Mouse (Mus musculus): ENCODE results near the gene Szrd1. TPM values are rescaled to one million over a fixed set of nuclear protein-coding genes. Genes with fewer than 3 reads are reported as not detected.

The Szrd1 gene
- polyA plus RNA-seq, 1 experiment, result 126 TPM

DNA sequence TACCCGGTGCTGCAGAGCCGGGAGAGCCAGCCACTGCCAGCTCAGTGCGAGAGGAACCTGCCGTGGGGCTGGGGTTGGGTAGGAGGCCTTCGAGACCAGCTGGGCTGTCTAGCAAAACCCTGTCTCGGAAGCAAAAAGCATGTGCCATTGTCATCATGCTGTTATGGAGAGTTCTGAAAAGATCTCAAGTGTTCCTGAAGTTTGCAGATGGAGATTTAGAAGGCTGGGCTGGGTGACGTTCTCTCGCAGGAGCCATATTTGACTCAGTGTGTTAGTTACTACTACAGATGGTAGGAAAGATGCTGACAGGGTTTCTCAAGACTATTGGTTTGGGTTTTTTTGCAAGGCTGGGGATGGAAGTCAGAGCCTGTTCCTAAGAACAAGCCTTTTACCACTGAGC, 32.5 kb upstream of the Szrd1 start:
- no peak overlapping the region for H3K27ac ChIP-seq (ENCODE audit: insufficient read depth, low read length)
- TF ChIP-seq POLR2A (IDR thresholded peaks at IDR 0.05; ENCODE audit: low read depth, low read length), result no peak
- TF ChIP-seq CTCF (IDR thresholded peaks at IDR 0.05; ENCODE audit: borderline replicate concordance, insufficient read depth, low read length), result no peak
- H3K4me3 ChIP-seq (ENCODE audit: insufficient read depth, low read length), result no peak overlapping the region
- H3K4me1 ChIP-seq (ENCODE audit: control insufficient read depth, insufficient read depth, low read length), result no peaks in the 10 kb centered on the region

DNA sequence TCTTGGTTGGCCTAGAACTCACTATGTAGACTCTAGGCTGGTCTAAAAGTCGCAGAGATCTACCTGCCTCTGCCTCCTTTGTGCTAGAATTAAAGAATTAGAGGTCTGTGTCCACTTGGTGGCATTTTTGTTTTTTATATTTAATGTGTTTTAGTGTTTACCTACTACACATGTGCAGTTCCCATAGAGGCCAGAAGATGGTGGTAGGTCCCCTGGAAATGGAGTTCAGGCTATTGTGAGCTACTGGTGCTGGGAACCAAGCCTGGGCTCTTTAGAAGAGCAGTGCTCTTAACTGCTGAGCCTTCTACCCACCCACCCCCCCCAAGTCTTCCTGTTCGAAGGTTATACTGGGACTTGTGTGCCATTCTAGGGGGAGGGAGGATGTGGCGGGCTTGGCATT, 27.6 kb upstream of the Szrd1 start:
- TF ChIP-seq CTCF (IDR thresholded peaks at IDR 0.05; ENCODE audit: borderline replicate concordance, insufficient read depth, low read length), result no peak
- no peak for TF ChIP-seq POLR2A (IDR thresholded peaks at IDR 0.05; ENCODE audit: low read depth, low read length)

DNA sequence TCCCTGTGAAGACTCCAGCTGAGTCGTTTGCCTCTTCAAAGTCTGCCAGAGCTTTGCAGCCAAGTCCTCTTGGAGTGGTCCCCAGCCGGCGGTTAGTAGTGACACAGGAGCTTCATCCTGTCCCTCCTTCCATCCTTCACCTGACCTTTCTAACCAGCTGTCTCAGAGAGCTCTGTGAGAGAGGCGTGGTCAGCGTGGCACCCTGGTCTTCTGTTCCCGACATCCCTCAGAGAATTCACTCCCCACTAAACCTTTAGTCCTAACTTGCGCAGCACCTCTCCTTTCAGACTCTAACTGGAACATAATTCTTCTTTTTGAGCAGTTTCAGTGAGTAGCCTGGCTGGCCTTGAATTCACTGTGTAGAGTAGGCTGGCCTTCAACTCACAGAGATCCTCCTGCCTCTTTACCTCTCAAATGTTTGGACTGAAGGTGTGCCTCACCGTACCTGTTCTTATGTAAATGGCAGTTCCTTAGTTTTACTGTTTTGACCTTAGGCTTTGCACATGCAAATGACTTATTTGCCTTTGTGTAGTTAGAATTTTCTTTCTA, 26.2 kb upstream of the Szrd1 start:
- Histone ChIP-seq H3K4me3 (ENCODE audit: insufficient read depth, low read length) (no peak overlapping the region), H3K4me1 (ENCODE audit: control insufficient read depth, insufficient read depth, low read length) (no peaks in the 10 kb centered on the region), H3K27ac (ENCODE audit: insufficient read depth, low read length) (no peak overlapping the region)
- no peak for TF ChIP-seq CTCF (IDR thresholded peaks at IDR 0.05; ENCODE audit: borderline replicate concordance, insufficient read depth, low read length)
- no peak for TF ChIP-seq POLR2A (IDR thresholded peaks at IDR 0.05; ENCODE audit: low read depth, low read length)

More for the DNA sequence above, 27.6 kb upstream of the Szrd1 start:
- no peak overlapping the region for H3K4me3 ChIP-seq (ENCODE audit: insufficient read depth, low read length)
- H3K27ac ChIP-seq (ENCODE audit: insufficient read depth, low read length), result no peak overlapping the region
- H3K4me1 ChIP-seq (ENCODE audit: control insufficient read depth, insufficient read depth, low read length), result no peaks in the 10 kb centered on the region

DNA sequence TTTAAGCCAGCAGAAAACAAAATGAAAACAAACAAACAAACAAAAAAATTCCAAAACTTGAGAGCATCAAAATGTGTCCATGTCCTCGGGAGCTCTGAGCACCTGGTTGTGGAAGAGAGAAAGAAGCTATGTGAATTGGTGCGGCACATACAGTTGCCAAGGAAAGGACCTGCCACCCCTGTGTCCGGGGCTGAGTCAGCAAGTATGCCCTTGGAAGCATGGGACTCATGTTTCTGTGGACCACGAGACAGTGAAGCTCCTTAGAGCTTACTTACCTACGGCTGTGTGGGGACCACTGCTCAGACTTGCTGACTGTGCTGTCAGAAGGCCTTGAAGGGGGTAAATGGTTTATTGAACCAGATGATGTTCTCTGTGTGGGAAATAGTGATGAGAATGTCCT, 24.2 kb upstream of the Szrd1 start:
- H3K4me1 ChIP-seq (ENCODE audit: control insufficient read depth, insufficient read depth, low read length), result no peaks in the 10 kb centered on the region
- no peak overlapping the region for H3K4me3 ChIP-seq (ENCODE audit: insufficient read depth, low read length)
- H3K27ac ChIP-seq (ENCODE audit: insufficient read depth, low read length), result no peak overlapping the region
- no peak for TF ChIP-seq POLR2A (IDR thresholded peaks at IDR 0.05; ENCODE audit: low read depth, low read length)
- TF ChIP-seq CTCF (IDR thresholded peaks at IDR 0.05; ENCODE audit: borderline replicate concordance, insufficient read depth, low read length), result no peak

DNA sequence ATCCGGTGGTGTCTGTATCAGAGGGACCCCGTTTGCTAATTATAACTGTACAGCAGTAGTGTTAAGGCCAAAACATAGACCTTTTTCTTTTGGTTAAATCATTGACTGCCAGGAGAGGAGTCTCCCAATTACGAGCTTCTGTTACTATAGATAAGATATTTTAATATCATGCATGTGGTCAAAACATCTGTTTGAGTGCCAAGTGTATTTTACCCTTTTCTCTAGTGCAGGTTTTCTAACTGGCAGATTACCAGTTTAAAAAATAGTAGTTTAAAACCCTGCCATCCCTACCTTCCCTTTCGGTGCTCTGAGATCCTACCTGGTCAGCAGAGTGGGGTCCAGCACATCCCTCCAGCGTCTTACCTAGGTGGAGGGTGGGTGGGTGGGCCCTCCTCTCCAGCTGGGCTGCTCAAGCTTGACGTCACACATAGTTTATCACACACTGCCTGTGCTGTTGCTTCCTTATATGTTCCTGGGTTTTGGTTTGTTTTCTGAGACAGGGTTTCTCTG, 22.2 kb upstream of the Szrd1 start:
- TF ChIP-seq CTCF (IDR thresholded peaks at IDR 0.05; ENCODE audit: borderline replicate concordance, insufficient read depth, low read length) (no peak), POLR2A (IDR thresholded peaks at IDR 0.05; ENCODE audit: low read depth, low read length) (no peak)
- H3K4me1 ChIP-seq (ENCODE audit: control insufficient read depth, insufficient read depth, low read length), result no peaks in the 10 kb centered on the region

DNA sequence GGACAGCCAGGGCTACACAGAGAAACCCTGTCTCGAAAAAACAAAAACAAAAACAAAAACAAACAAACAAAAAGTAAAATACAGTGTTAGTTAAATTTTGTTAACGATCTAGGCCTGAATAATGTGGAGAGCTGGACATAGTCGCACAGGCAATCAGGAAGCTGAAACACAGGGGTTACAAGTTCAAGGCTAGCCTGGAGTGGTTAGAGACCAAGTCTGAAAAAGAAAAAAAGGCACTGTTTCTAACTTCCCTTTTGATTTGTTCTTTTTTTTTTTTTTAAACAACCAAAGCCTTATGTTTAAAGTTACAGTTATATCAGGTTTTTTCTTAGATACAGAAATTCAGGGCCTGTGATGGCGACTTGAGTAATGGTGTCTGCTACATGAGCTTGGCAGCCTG, 20.6 kb upstream of the Szrd1 start:
- TF ChIP-seq CTCF (IDR thresholded peaks at IDR 0.05; ENCODE audit: borderline replicate concordance, insufficient read depth, low read length) (no peak), POLR2A (IDR thresholded peaks at IDR 0.05; ENCODE audit: low read depth, low read length) (no peak)
- Histone ChIP-seq H3K4me3 (ENCODE audit: insufficient read depth, low read length) (no peak overlapping the region), H3K27ac (ENCODE audit: insufficient read depth, low read length) (no peak overlapping the region), H3K4me1 (ENCODE audit: control insufficient read depth, insufficient read depth, low read length) (no peaks in the 10 kb centered on the region)

More for the DNA sequence above, 22.2 kb upstream of the Szrd1 start:
- no peak overlapping the region for H3K4me3 ChIP-seq (ENCODE audit: insufficient read depth, low read length)
- H3K27ac ChIP-seq (ENCODE audit: insufficient read depth, low read length), result no peak overlapping the region

DNA sequence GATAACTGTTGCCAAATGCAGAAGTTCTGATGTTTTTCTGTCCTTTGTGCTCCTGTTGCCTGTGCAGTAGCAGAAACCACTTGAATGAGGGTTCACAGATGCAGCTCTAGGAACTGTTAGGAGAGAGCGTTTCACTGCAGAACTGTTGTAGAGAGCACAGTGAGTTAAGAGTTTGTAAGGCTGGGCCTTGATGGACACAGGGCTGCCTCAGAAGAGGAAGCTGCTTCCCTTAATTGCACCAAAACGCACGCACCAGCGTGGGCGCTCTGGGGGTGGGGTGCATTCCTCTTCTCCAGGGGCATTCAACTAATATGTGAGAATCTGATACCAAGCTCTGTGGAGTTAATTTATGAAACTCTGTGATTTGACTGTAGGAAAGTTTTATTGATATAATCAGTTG, 20.1 kb upstream of the Szrd1 start:
- H3K4me3 ChIP-seq (ENCODE audit: insufficient read depth, low read length), result no peak overlapping the region
- no peaks in the 10 kb centered on the region for H3K4me1 ChIP-seq (ENCODE audit: control insufficient read depth, insufficient read depth, low read length)
- TF ChIP-seq POLR2A (IDR thresholded peaks at IDR 0.05; ENCODE audit: low read depth, low read length) (no peak), CTCF (IDR thresholded peaks at IDR 0.05; ENCODE audit: borderline replicate concordance, insufficient read depth, low read length) (no peak)
- H3K27ac ChIP-seq (ENCODE audit: insufficient read depth, low read length), result no peak overlapping the region

DNA sequence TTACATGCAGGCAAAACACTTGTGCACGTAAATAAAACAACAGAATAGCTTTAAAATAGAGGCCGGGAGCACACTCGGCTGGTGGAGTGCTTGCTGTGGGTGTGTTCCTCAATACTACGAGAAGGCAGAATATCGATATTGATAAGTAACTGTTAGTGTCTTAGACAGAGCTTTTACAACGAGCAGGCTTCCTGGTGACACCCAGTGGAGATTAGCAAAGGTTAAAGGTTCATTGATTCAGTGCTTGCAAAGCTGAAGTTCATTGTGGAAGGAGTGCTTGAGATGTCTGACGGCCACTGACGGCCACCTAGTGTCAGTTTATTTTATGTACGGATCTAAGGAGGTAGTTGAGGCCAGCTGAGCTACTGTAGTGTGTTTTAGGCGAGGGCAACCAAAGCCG, 19.5 kb upstream of the Szrd1 start:
- no peaks in the 10 kb centered on the region for H3K4me1 ChIP-seq (ENCODE audit: control insufficient read depth, insufficient read depth, low read length)
- no peak for TF ChIP-seq POLR2A (IDR thresholded peaks at IDR 0.05; ENCODE audit: low read depth, low read length)
- no peak for TF ChIP-seq CTCF (IDR thresholded peaks at IDR 0.05; ENCODE audit: borderline replicate concordance, insufficient read depth, low read length)
- no peak overlapping the region for H3K4me3 ChIP-seq (ENCODE audit: insufficient read depth, low read length)
- no peak overlapping the region for H3K27ac ChIP-seq (ENCODE audit: insufficient read depth, low read length)

DNA sequence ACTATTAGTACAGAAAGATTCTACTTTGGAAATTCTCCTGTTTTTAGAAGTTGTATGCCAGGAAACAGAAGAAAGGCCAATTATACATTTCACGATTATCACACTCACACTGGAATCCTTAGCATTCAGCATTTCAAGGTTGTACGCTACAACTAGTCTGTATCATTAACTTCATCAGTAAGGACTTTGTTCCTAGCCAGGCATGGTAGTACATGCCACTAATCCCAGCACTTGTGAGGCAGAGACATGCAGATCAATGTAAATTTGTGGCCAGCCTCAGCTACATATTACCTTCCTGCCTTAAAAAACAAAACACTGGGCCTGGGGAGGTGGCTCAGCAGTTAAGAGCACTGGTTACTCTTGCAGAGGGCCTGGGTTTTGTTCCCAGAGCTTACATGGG, 19.0 kb upstream of the Szrd1 start:
- H3K4me3 ChIP-seq (ENCODE audit: insufficient read depth, low read length), result no peak overlapping the region

DNA sequence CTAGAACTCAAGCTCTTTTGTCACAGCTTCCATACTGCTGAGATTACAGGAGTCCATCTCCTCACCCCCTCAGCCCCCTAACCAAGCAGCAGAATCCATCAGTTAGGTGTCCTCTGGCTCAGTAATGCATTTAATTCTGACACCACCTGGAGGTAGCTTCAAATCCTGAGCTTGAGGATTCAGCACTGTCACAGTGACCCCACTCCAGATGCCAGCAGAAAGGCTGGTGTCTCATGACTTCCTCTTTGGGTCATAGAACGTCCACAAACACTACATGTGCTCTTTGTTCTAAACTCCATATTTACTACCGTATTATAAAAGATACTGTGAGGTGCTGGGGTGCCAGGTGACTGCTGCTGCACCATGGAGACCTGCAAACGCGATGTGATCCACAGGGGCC, 17.9 kb upstream of the Szrd1 start:
- no peak overlapping the region for H3K27ac ChIP-seq (ENCODE audit: insufficient read depth, low read length)
- TF ChIP-seq POLR2A (IDR thresholded peaks at IDR 0.05; ENCODE audit: low read depth, low read length), result no peak
- H3K4me1 ChIP-seq (ENCODE audit: control insufficient read depth, insufficient read depth, low read length), result no peaks in the 10 kb centered on the region
- no peak overlapping the region for H3K4me3 ChIP-seq (ENCODE audit: insufficient read depth, low read length)

More for the DNA sequence above, 19.0 kb upstream of the Szrd1 start:
- Histone ChIP-seq H3K27ac (ENCODE audit: insufficient read depth, low read length) (no peak overlapping the region), H3K4me1 (ENCODE audit: control insufficient read depth, insufficient read depth, low read length) (no peaks in the 10 kb centered on the region)
- TF ChIP-seq CTCF (IDR thresholded peaks at IDR 0.05; ENCODE audit: borderline replicate concordance, insufficient read depth, low read length) (no peak), POLR2A (IDR thresholded peaks at IDR 0.05; ENCODE audit: low read depth, low read length) (no peak)

Measured in embryonic fibroblast, embryonic 13.5 days (primary cell).